Mouse (Mus musculus) limb, embryonic 13.5 days (tissue): ENCODE measurements at regions not wholly inside any gene's neighbourhood (a gene's known extent, or its start where the extent isn't known, plus 50 kb on each side); places are given as distances from the start of the nearest gene placed in this dataset. TPM values are rescaled to one million over a fixed set of nuclear protein-coding genes. Genes with fewer than 3 reads are reported as not detected.

Experiments used
- microRNA-seq: library from miRNA; unstranded; fragments of <30 nt; microRNA quantifications from one replicate; pipeline ENCODE4, GENCODE M21; 2016

Small RNA genes lying in the stretch of these regions (microRNA-seq; reads per million reads assigned to microRNA genes)
- gene Gm24591: not detected
